Mouse (Mus musculus) lung, postnatal 0 days (tissue): ENCODE results near the gene Gm17555.

Experiments used
- CTCF ChIP-seq: IDR thresholded peaks from 2 replicates; pipeline ENCODE4 v1.5.1; 2016; ENCODE audit warnings: antibody characterized with exemption, mild to moderate bottlenecking
- EP300 ChIP-seq: IDR thresholded peaks from 2 replicates; pipeline ENCODE4 v1.6.1; 2016; ENCODE audit warnings: antibody characterized with exemption, mild to moderate bottlenecking, control low read depth

DNA sequence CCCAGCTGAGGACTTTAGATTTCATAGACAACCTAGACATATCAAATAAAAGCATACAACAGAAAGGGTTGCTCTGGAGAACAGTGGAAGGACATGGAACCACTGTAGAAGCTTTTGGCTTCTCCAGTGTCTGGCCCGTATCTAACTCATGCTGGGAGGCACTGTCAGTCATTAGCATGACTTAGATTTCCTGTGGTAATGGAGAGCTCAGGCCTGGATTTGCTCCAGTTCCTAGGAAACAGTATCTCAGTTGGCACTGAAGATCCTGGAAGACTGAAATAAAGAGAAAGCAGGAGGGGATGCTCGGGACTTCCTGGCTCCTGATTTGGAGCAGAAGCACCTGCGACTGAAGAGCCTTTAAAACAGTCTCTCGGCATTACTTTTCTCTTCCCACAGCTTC is 12.7 kb downstream of the Gm17555 start:
- TF ChIP-seq EP300 (no peak), CTCF (no peak)
